Mouse (Mus musculus) urinary bladder, postnatal 14 days (tissue): Measurements from ENCODE around the gene Rab25.

Experiments used
- DNase-seq: peaks from one replicate; pipeline ENCODE4 v3.0.0; 2021; ENCODE audit warnings: low spot score

Gene Rab25

GRCm38 (mm10) chr3:88502641-88503504 is 45.2 kb downstream of the Rab25 start:
- peak; percentile 95 for DNase-seq

GRCm38 (mm10) chr3:88502031-88502571 is 46.0 kb downstream of the Rab25 start:
- peak; percentile 72 for DNase-seq

- DNase-seq: no peak
Observed at GRCm38 (mm10) chr3:88501366-88502030, 46.6 kb downstream of the Rab25 start.

- DNase-seq: no peak
Observed at GRCm38 (mm10) chr3:88500655-88501365, 47.3 kb downstream of the Rab25 start.

- DNase-seq: no peak
Observed at GRCm38 (mm10) chr3:88500087-88500486, 48.0 kb downstream of the Rab25 start.

- no peak for DNase-seq
Observed at GRCm38 (mm10) chr3:88499580-88499979, 48.5 kb downstream of the Rab25 start.

- no peak for DNase-seq
Observed at GRCm38 (mm10) chr3:88495741-88496415, 52.2 kb downstream of the Rab25 start.

GRCm38 (mm10) chr3:88494836-88495628 is 53.1 kb downstream of the Rab25 start:
- DNase-seq: peak; percentile 82

- DNase-seq: no peak
Observed at GRCm38 (mm10) chr3:88493706-88494582, 54.2 kb downstream of the Rab25 start.
